Mouse (Mus musculus): ENCODE data around the gene Sult4a1.

Gene Sult4a1

GRCm38 (mm10) chr15:84037067-84037466 lies 68.5 kb downstream of the Sult4a1 start:
- no peak for DNase-seq (ENCODE audit: low read depth, low spot score)

Data from CD4-positive, CD25-positive, alpha-beta regulatory T cell, adult 2 months (primary cell).